Mouse (Mus musculus) hindbrain, embryonic 11.5 days (tissue): ENCODE data around the gene Higd1c. TPM values are rescaled to one million over a fixed set of nuclear protein-coding genes. Genes with fewer than 3 reads are reported as not detected.

Source experiments
- ATAC-seq: fragments of 200-750 bp; cut with Nextera tagmentation; 2 replicates; pipeline ENCODE4 v1.8.0; 2017; ENCODE audit warnings: mild to moderate bottlenecking, moderate TSS enrichment, moderate library complexity; ENCODE audit not compliant: low FRiP score
- DNase-seq: peaks from one replicate; pipeline ENCODE4 v3.0.0-alpha.2; 2015; ENCODE audit warnings: low spot score
- H3K27ac ChIP-seq: fragments of 300-500 bp; sonication (generic); 2 replicates; pipeline ENCODE4 v1.5.1; 2014; ENCODE audit warnings: mild to moderate bottlenecking, low read depth, low read length
- H3K27me3 ChIP-seq: fragments of 300-500 bp; sonication (generic); 2 replicates; pipeline ENCODE4 v1.6.1; 2014; ENCODE audit warnings: mild to moderate bottlenecking, low read length, moderate library complexity, mixed read lengths; ENCODE audit not compliant: control insufficient read depth, insufficient read depth
- H3K36me3 ChIP-seq: fragments of 300-500 bp; sonication (generic); 2 replicates; pipeline ENCODE4 v1.6.1; 2014; ENCODE audit warnings: mild to moderate bottlenecking, low read length, moderate library complexity, mixed read lengths; ENCODE audit not compliant: control insufficient read depth, insufficient read depth
- H3K4me1 ChIP-seq: fragments of 300-500 bp; sonication (generic); replicated peaks from 2 replicates; pipeline ENCODE4 v1.6.1; 2014; ENCODE audit warnings: low read length, mixed read lengths; ENCODE audit not compliant: control insufficient read depth, insufficient read depth
- H3K4me2 ChIP-seq: fragments of 300-500 bp; sonication (generic); replicated peaks from 2 replicates; pipeline ENCODE4 v1.6.1; 2014; ENCODE audit warnings: mild to moderate bottlenecking, low read depth, low read length
- H3K4me3 ChIP-seq: fragments of 300-500 bp; sonication (generic); 2 replicates; pipeline ENCODE4 v1.5.1; 2014; ENCODE audit warnings: low read depth, low read length
- H3K9ac ChIP-seq: fragments of 300-500 bp; sonication (generic); 2 replicates; pipeline ENCODE4 v1.6.1; 2014; ENCODE audit warnings: low read depth, low read length
- H3K9me3 ChIP-seq: fragments of 300-500 bp; sonication (generic); 2 replicates; pipeline ENCODE4 v1.6.1; 2016; ENCODE audit warnings: low read length; ENCODE audit not compliant: control insufficient read depth
- WGBS: fragments of 180-500 bp; shearing (Covaris S2); extraction: QIAGEN DNeasy Blood & Tissue Kit; methylation state at CpG from one replicate; pipeline ENCODE4 v1.1.7; 2014; 5-methylcytosine and 5-hydroxymethylcytosine counted together
- polyA plus RNA-seq: library from polyadenylated mRNA; unstranded; fragments of >200 nt; fragmentation: Nextera tagmentation; extraction: Ambion mirVana; gene quantifications from 2 replicates; pipeline ENCODE4 v1.2.1, GENCODE M21; 2014

The Higd1c gene
- polyA plus RNA-seq, 1 experiment from 2014 or later, result not detected

DNA sequence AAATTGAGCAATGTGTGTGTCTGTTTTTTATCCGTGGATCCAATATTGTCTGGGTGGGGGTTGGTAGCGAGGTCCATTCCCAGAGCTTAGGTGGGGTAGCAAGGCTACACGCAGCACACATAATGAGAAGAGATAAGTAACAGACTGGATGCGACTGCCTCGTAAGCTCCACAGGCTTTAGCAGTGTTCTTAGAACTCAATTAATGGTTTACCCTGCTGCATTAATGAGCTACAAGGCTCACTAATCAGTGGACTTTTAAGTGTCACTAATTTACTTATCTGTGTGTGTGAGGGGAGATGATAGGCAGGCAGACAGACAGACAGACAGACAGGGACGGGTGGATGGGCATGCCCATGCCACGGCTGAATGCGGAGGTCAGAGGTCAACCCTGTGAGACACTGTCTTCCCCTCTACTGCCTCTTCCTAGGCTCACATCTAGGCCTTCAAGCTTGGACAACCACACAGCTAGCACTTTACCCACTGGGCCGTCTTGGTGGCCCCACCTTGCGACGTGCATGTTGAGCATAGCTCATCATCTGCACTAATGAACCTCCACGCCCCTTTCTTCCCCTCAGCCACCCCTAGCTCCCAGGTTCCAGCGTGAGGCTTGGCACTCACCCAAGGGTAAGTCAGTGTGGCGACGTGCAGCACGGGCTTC is 36.4 kb downstream of the Higd1c start:
- H3K36me3 ChIP-seq, result peaks cover 11% of the 10 kb centered on the region
- no peak for DNase-seq

GRCm38 (mm10) chr15:100401811-100402210 is 37.5 kb downstream of the Higd1c start:
- Histone ChIP-seq H3K4me1 (no peaks in the 10 kb centered on the region), H3K27ac (no peak overlapping the region), H3K27me3 (no peaks in the 10 kb centered on the region), H3K4me2 (no peak overlapping the region), H3K9ac (no peak overlapping the region), H3K4me3 (no peak overlapping the region), H3K36me3 (peaks cover 11% of the 10 kb centered on the region), H3K9me3 (no peaks in the 10 kb centered on the region)
- WGBS, result 90% methylated on average over 4 of the region's 4 CpGs
- no peak for DNase-seq
- no peak for ATAC-seq

More for the DNA sequence above, 36.4 kb downstream of the Higd1c start:
- Histone ChIP-seq H3K27me3 (no peaks in the 10 kb centered on the region), H3K9me3 (no peaks in the 10 kb centered on the region), H3K4me3 (no peak overlapping the region), H3K4me2 (no peak overlapping the region), H3K9ac (no peak overlapping the region), H3K27ac (no peak overlapping the region), H3K4me1 (no peaks in the 10 kb centered on the region)
- WGBS, result 93% methylated on average over 16 of the region's 16 CpGs
- no peak for ATAC-seq

GRCm38 (mm10) chr15:100402347-100402746 is 38.0 kb downstream of the Higd1c start:
- no peak overlapping the region for H3K4me3 ChIP-seq
- H3K9me3 ChIP-seq, result no peaks in the 10 kb centered on the region
- H3K4me2 ChIP-seq, result no peak overlapping the region
- no peak for DNase-seq
- H3K9ac ChIP-seq, result no peak overlapping the region
- no peak for ATAC-seq
- H3K4me1 ChIP-seq, result no peaks in the 10 kb centered on the region
- H3K27me3 ChIP-seq, result no peaks in the 10 kb centered on the region
- no peak overlapping the region for H3K27ac ChIP-seq
- peaks cover 11% of the 10 kb centered on the region for H3K36me3 ChIP-seq
- 92% methylated on average over 14 of the region's 14 CpGs for WGBS

GRCm38 (mm10) chr15:100402798-100403197 is 38.5 kb downstream of the Higd1c start:
- H3K4me2 ChIP-seq, result no peak overlapping the region
- no peaks in the 10 kb centered on the region for H3K4me1 ChIP-seq
- no peaks in the 10 kb centered on the region for H3K9me3 ChIP-seq
- H3K27ac ChIP-seq, result no peak overlapping the region
- H3K4me3 ChIP-seq, result no peak overlapping the region
- WGBS, result 88% methylated on average over 4 of the region's 4 CpGs
- no peak for DNase-seq
- H3K9ac ChIP-seq, result no peak overlapping the region
- ATAC-seq, result no peak
- H3K36me3 ChIP-seq, result peaks cover 11% of the 10 kb centered on the region
- H3K27me3 ChIP-seq, result no peaks in the 10 kb centered on the region

GRCm38 (mm10) chr15:100403318-100404000 is 39.1 kb downstream of the Higd1c start:
- H3K27ac ChIP-seq, result no peak overlapping the region
- 94% methylated on average over 16 of the region's 16 CpGs for WGBS
- H3K27me3 ChIP-seq, result no peaks in the 10 kb centered on the region
- ATAC-seq, result no peak
- no peak overlapping the region for H3K4me2 ChIP-seq
- H3K9me3 ChIP-seq, result no peaks in the 10 kb centered on the region
- DNase-seq, result no peak
- H3K4me3 ChIP-seq, result no peak overlapping the region
- no peak overlapping the region for H3K9ac ChIP-seq
- H3K4me1 ChIP-seq, result no peaks in the 10 kb centered on the region
- H3K36me3 ChIP-seq, result peaks cover 6% of the 10 kb centered on the region; the same call in 1 of the 2 replicates

DNA sequence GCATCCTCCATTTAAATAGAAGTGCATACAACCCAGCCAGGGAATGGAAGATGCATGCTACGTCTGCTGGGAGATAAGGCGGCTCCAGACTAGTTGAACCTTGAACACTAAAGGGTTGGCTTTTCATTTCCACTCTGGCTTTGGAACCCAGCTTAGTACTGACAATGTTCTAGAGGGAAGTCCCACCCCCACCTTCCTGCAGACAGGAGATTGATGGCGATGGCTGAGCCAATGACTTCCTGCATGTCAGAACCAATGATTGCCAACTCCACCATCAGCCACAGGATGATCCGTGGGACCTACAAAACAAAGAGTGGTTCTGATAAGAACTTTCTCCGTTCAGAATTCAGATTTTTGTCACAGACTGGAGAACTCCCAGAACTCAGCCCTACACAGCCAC is 41.7 kb downstream of the Higd1c start:
- H3K36me3 ChIP-seq, result 0 out of 2 replicates have a peak, but pooled peaks cover 2% of the 10 kb centered on the region
- no peaks in the 10 kb centered on the region for H3K27me3 ChIP-seq
- H3K4me3 ChIP-seq, result no peak overlapping the region
- no peaks in the 10 kb centered on the region for H3K4me1 ChIP-seq
- DNase-seq, result no peak
- 84% methylated on average over 5 of the region's 5 CpGs for WGBS
- no peak for ATAC-seq
- no peak overlapping the region for H3K9ac ChIP-seq
- no peaks in the 10 kb centered on the region for H3K9me3 ChIP-seq
- H3K27ac ChIP-seq, result no peak overlapping the region
- H3K4me2 ChIP-seq, result no peak overlapping the region

GRCm38 (mm10) chr15:100410918-100411672 is 46.8 kb downstream of the Higd1c start:
- H3K4me3 ChIP-seq, result no peak overlapping the region
- no peak for ATAC-seq
- H3K36me3 ChIP-seq, result no peaks in the 10 kb centered on the region
- no peaks in the 10 kb centered on the region for H3K9me3 ChIP-seq
- no peak overlapping the region for H3K4me2 ChIP-seq
- H3K4me1 ChIP-seq, result no peaks in the 10 kb centered on the region
- H3K27ac ChIP-seq, result no peak overlapping the region
- H3K9ac ChIP-seq, result no peak overlapping the region
- no peaks in the 10 kb centered on the region for H3K27me3 ChIP-seq
- no peak for DNase-seq
- WGBS, result 64% methylated on average over 14 of the region's 14 CpGs

DNA sequence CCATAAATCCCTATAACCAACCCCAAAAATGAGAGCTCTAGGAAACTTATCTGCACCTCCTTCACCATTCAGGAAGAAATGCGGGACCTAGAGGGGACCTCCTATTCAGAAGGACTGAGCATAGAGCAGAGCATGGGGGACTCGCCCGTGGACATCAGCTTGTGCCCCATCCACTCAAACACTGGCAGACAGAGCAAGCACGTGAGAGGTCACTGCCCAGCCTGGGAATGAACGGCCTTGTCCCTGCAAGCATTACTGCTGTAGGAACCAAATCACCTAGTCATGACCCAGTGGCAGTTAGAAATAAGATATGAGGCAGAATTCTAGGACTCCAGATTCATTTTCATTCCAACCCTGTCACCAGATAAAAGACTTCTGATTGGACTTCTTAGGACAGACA is 47.4 kb downstream of the Higd1c start:
- Histone ChIP-seq H3K4me1 (no peaks in the 10 kb centered on the region), H3K4me3 (no peak overlapping the region), H3K9me3 (no peaks in the 10 kb centered on the region), H3K4me2 (no peak overlapping the region), H3K27me3 (no peaks in the 10 kb centered on the region), H3K36me3 (no peaks in the 10 kb centered on the region), H3K27ac (no peak overlapping the region), H3K9ac (no peak overlapping the region)
- DNase-seq, result no peak
- ATAC-seq, result no peak
- WGBS, result 87% methylated on average over 5 of the region's 5 CpGs
